Mouse (Mus musculus): ENCODE measurements at regions not wholly inside any gene's neighbourhood (a gene's known extent, or its start where the extent isn't known, plus 50 kb on each side); places are given as distances from the start of the nearest gene placed in this dataset.

DNA sequence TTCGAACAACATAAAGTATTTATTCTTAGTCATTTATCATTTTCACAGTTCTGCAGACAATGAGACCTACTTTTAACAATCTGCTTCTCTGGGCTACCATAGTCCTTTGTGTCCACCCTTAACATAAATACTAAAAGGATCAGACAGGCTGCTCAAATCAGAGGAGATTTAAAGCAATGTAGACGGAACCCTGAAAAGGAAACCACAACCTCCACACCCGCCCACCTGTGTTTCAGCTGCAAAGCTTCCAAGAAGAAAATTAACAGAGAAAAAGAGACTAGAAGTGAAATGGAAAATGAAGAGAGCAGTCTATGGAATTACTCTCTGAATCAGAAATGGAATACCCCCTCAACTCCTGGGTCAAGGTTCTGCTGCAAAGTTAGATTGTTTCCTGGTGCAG is 2678.7 kb upstream of the Gm7489 start:
- ATAC-seq (ENCODE audit: extremely low read depth, insufficient number of reproducible peaks, low FRiP score, poor library complexity, severe bottlenecking): no peak
- no peaks in the 10 kb centered on the region for H3K4me1 ChIP-seq (ENCODE audit: insufficient read depth, low read depth, low read length)
- no peaks in the 10 kb centered on the region for H3K27me3 ChIP-seq (ENCODE audit: insufficient read depth, low read length)
- no peaks in the 10 kb centered on the region for H3K36me3 ChIP-seq (replicated peaks)
- TF ChIP-seq POLR2AphosphoS5 (IDR thresholded peaks at IDR 0.05; ENCODE audit: insufficient replicate concordance, low read depth, low read length) (no peak), TAL1 (conservative IDR thresholded peaks at IDR 0.05; ENCODE audit: low read depth, low read length) (no peak), CTCF (IDR thresholded peaks at IDR 0.05; ENCODE audit: low read depth, low read length) (no peak), GATA2 (IDR thresholded peaks at IDR 0.05; ENCODE audit: borderline replicate concordance, low read depth, low read length) (no peak), GATA1 (IDR thresholded peaks at IDR 0.05; ENCODE audit: borderline replicate concordance, low read length) (no peak)
- DNase-seq (ENCODE audit: low spot score): no peak
- H3K9me3 ChIP-seq (replicated peaks): no peaks in the 10 kb centered on the region
- no peak overlapping the region for H3K4me3 ChIP-seq (ENCODE audit: low read depth, low read length)

DNA sequence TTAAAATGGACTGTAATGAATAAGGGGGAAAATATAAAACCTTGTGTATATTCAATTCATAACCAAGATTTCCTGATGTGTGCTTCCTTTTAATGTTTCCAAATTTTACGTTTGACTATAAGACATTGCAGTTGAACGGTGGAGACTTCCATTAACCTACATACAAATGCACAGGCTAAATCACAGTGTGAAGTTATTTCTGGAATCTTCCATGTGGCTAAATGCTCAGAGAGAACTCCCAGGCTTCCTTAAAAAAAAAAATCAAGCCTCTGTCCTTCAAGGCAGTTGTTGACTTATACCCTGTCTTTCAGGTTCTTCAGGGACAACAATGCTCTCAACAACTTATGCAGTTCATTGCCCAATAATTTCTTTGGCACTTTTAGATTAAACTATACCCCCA is 2677.9 kb upstream of the Gm7489 start:
- no peaks in the 10 kb centered on the region for H3K9me3 ChIP-seq (replicated peaks)
- no peak for TF ChIP-seq CTCF (IDR thresholded peaks at IDR 0.05; ENCODE audit: low read depth, low read length)
- no peak for TF ChIP-seq TAL1 (conservative IDR thresholded peaks at IDR 0.05; ENCODE audit: low read depth, low read length)
- TF ChIP-seq GATA1 (IDR thresholded peaks at IDR 0.05; ENCODE audit: borderline replicate concordance, low read length): no peak
- TF ChIP-seq POLR2AphosphoS5 (IDR thresholded peaks at IDR 0.05; ENCODE audit: insufficient replicate concordance, low read depth, low read length): no peak
- TF ChIP-seq GATA2 (IDR thresholded peaks at IDR 0.05; ENCODE audit: borderline replicate concordance, low read depth, low read length): no peak
- no peak for DNase-seq (ENCODE audit: low spot score)
- H3K4me3 ChIP-seq (ENCODE audit: low read depth, low read length): no peak overlapping the region
- H3K27me3 ChIP-seq (ENCODE audit: insufficient read depth, low read length): no peaks in the 10 kb centered on the region
- no peaks in the 10 kb centered on the region for H3K36me3 ChIP-seq (replicated peaks)
- no peaks in the 10 kb centered on the region for H3K4me1 ChIP-seq (ENCODE audit: insufficient read depth, low read depth, low read length)
- no peak for ATAC-seq (ENCODE audit: extremely low read depth, insufficient number of reproducible peaks, low FRiP score, poor library complexity, severe bottlenecking)

DNA sequence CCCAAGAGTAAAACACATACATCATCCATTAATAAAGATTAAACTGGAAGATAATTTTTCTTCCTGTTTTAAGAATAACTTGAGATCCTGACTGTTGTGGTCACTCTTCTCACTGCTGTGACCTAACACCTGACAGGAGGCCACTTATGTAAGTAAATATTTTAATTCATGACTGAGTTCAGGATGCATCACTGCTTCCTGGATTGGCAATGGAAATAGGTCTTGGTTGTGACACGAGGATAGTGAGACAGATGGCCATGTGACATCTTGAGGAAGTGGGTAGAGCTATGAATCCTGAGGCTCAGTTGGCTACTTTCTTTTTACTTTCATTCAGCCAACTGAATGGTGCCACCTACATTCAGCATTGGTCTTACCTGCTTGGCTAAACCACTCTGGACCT is 2649.8 kb upstream of the Gm7489 start:
- no peak for DNase-seq (ENCODE audit: low spot score)
- Histone ChIP-seq H3K36me3 (replicated peaks) (no peaks in the 10 kb centered on the region), H3K27me3 (ENCODE audit: insufficient read depth, low read length) (no peaks in the 10 kb centered on the region), H3K9me3 (replicated peaks) (no peaks in the 10 kb centered on the region), H3K4me3 (ENCODE audit: low read depth, low read length) (no peak overlapping the region), H3K4me1 (ENCODE audit: insufficient read depth, low read depth, low read length) (no peaks in the 10 kb centered on the region)
- ATAC-seq (ENCODE audit: extremely low read depth, insufficient number of reproducible peaks, low FRiP score, poor library complexity, severe bottlenecking): no peak
- TF ChIP-seq GATA2 (IDR thresholded peaks at IDR 0.05; ENCODE audit: borderline replicate concordance, low read depth, low read length) (no peak), GATA1 (IDR thresholded peaks at IDR 0.05; ENCODE audit: borderline replicate concordance, low read length) (no peak), POLR2AphosphoS5 (IDR thresholded peaks at IDR 0.05; ENCODE audit: insufficient replicate concordance, low read depth, low read length) (no peak), CTCF (IDR thresholded peaks at IDR 0.05; ENCODE audit: low read depth, low read length) (no peak)

GRCm38 (mm10) chr15:51244596-51244995 is 2640.1 kb upstream of the Gm7489 start:
- no peak for TF ChIP-seq GATA1 (IDR thresholded peaks at IDR 0.05; ENCODE audit: borderline replicate concordance, low read length)
- no peak for TF ChIP-seq CTCF (IDR thresholded peaks at IDR 0.05; ENCODE audit: low read depth, low read length)
- no peak for TF ChIP-seq TAL1 (conservative IDR thresholded peaks at IDR 0.05; ENCODE audit: low read depth, low read length)
- TF ChIP-seq POLR2AphosphoS5 (IDR thresholded peaks at IDR 0.05; ENCODE audit: insufficient replicate concordance, low read depth, low read length): no peak
- TF ChIP-seq GATA2 (IDR thresholded peaks at IDR 0.05; ENCODE audit: borderline replicate concordance, low read depth, low read length): no peak
- ATAC-seq (ENCODE audit: extremely low read depth, insufficient number of reproducible peaks, low FRiP score, poor library complexity, severe bottlenecking) (no peak), DNase-seq (ENCODE audit: low spot score) (no peak)
- H3K9me3 ChIP-seq (replicated peaks): no peaks in the 10 kb centered on the region
- no peaks in the 10 kb centered on the region for H3K4me1 ChIP-seq (ENCODE audit: insufficient read depth, low read depth, low read length)
- no peaks in the 10 kb centered on the region for H3K27me3 ChIP-seq (ENCODE audit: insufficient read depth, low read length)
- no peaks in the 10 kb centered on the region for H3K36me3 ChIP-seq (replicated peaks)
- H3K4me3 ChIP-seq (ENCODE audit: low read depth, low read length): no peak overlapping the region

- Histone ChIP-seq H3K4me3 (ENCODE audit: low read depth, low read length) (no peak overlapping the region), H3K27me3 (ENCODE audit: insufficient read depth, low read length) (no peaks in the 10 kb centered on the region), H3K36me3 (replicated peaks) (no peaks in the 10 kb centered on the region), H3K4me1 (ENCODE audit: insufficient read depth, low read depth, low read length) (no peaks in the 10 kb centered on the region), H3K9me3 (replicated peaks) (no peaks in the 10 kb centered on the region)
- no peak for ATAC-seq (ENCODE audit: extremely low read depth, insufficient number of reproducible peaks, low FRiP score, poor library complexity, severe bottlenecking)
- DNase-seq (ENCODE audit: low spot score): no peak
- no peak for TF ChIP-seq GATA2 (IDR thresholded peaks at IDR 0.05; ENCODE audit: borderline replicate concordance, low read depth, low read length)
- no peak for TF ChIP-seq CTCF (IDR thresholded peaks at IDR 0.05; ENCODE audit: low read depth, low read length)
- no peak for TF ChIP-seq TAL1 (conservative IDR thresholded peaks at IDR 0.05; ENCODE audit: low read depth, low read length)
- no peak for TF ChIP-seq POLR2AphosphoS5 (IDR thresholded peaks at IDR 0.05; ENCODE audit: insufficient replicate concordance, low read depth, low read length)
- TF ChIP-seq GATA1 (IDR thresholded peaks at IDR 0.05; ENCODE audit: borderline replicate concordance, low read length): no peak
Observed at GRCm38 (mm10) chr15:51247259-51247658, 2637.4 kb upstream of the Gm7489 start.

- DNase-seq (ENCODE audit: low spot score): no peak
- Histone ChIP-seq H3K4me3 (ENCODE audit: low read depth, low read length) (no peak overlapping the region), H3K4me1 (ENCODE audit: insufficient read depth, low read depth, low read length) (no peaks in the 10 kb centered on the region), H3K27me3 (ENCODE audit: insufficient read depth, low read length) (no peaks in the 10 kb centered on the region), H3K36me3 (replicated peaks) (no peaks in the 10 kb centered on the region), H3K9me3 (replicated peaks) (no peaks in the 10 kb centered on the region)
- no peak for ATAC-seq (ENCODE audit: extremely low read depth, insufficient number of reproducible peaks, low FRiP score, poor library complexity, severe bottlenecking)
- TF ChIP-seq POLR2AphosphoS5 (IDR thresholded peaks at IDR 0.05; ENCODE audit: insufficient replicate concordance, low read depth, low read length): no peak
- no peak for TF ChIP-seq GATA1 (IDR thresholded peaks at IDR 0.05; ENCODE audit: borderline replicate concordance, low read length)
- TF ChIP-seq GATA2 (IDR thresholded peaks at IDR 0.05; ENCODE audit: borderline replicate concordance, low read depth, low read length): no peak
- TF ChIP-seq CTCF (IDR thresholded peaks at IDR 0.05; ENCODE audit: low read depth, low read length): no peak
- TF ChIP-seq TAL1 (conservative IDR thresholded peaks at IDR 0.05; ENCODE audit: low read depth, low read length): no peak
Observed at GRCm38 (mm10) chr15:51248034-51248788, 2636.5 kb upstream of the Gm7489 start.
